ENCODE assay signal across 21 mouse cellular contexts in the genomic region with DNA sequence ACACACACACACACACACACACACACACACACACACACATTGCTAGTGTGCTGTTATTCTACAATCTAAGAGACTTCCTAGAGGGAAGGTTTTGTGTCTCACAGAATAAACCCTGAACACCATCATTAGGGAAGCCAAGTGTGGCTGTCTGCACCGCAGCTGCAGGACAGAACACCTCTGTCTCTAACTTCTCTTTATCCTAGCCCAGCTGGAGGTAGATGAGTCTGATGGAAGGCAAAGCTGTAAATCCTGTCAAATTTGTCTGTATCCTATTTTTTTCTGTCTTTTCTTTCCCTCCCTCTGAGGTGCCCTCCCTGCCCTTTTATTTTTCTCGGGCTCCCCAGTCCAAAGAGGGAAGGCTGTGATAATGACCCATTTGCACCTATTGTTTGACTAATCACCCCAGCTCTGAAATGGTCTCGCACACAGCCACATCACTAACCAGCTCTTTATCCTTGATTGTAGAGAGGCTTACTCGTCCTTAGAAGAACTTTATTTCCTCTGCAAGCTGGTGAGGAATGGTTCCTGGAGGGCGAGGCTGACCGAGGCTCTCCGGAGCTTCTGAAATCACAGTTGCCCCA.
DNase-seq lines count a peak whose midpoint lies in the region; ATAC-seq and TF ChIP-seq lines count a peak whose summit lies in the region.
"Had no signal": no experiment of that assay in that cellular context is flagged by ENCODE, and none has a peak within 500 bp of the region (broad histone marks: within the 10 kb centered on the region; RNA-seq: fewer than 3 reads in every experiment).

No protein-coding gene starts in this region.

- H3K9me3 ChIP-seq in hindbrain, embryonic 11.5 days (ENCODE audit: control insufficient read depth, low read length): no peaks in the 10 kb centered on the region
- H3K9me3 ChIP-seq in hindbrain, embryonic 10.5 days: no peaks in the 10 kb centered on the region
- no peaks in the 10 kb centered on the region for H3K9me3 ChIP-seq in ES-E14 (ENCODE audit: control insufficient read depth, insufficient read depth, low read depth, low read length)
- H3K9me3 ChIP-seq in neural tube, embryonic 13.5 days: no peaks in the 10 kb centered on the region
- H3K9me3 ChIP-seq: kidney, embryonic 15.5 days; liver, embryonic 15.5 days had no signal

- peak; percentile 55 for ATAC-seq in hindbrain, embryonic 11.5 days (ENCODE audit: low FRiP score)
- peak; percentile 36; the same call in 1 of the 2 replicates for ATAC-seq in neural tube, embryonic 13.5 days (ENCODE audit: low read depth)
- ATAC-seq: hindbrain, embryonic 16.5 days; intestine, embryonic 16.5 days; midbrain, embryonic 16.5 days had no signal

- no peak overlapping the region for H3K4me3 ChIP-seq in hindbrain, embryonic 11.5 days (ENCODE audit: low read depth, low read length)
- no peak overlapping the region for H3K4me3 ChIP-seq in hindbrain, embryonic 10.5 days
- no peak overlapping the region for H3K4me3 ChIP-seq in ES-E14 (ENCODE audit: insufficient read depth in 1 of 2, low read depth in 1 of 2, low read length in 2 of 2, poor library complexity in 1 of 2, severe bottlenecking in 1 of 2)
- no peak overlapping the region for H3K4me3 ChIP-seq in neural tube, embryonic 13.5 days
- H3K4me3 ChIP-seq: kidney, embryonic 15.5 days; liver, embryonic 15.5 days had no signal

- no peak overlapping the region for H3K4me2 ChIP-seq in hindbrain, embryonic 11.5 days (replicated peaks; ENCODE audit: low read depth, low read length)
- peak overlapping the region; percentile 15 for H3K4me2 ChIP-seq in neural tube, embryonic 13.5 days
- H3K4me2 ChIP-seq: heart, embryonic 11.5 days; kidney, embryonic 15.5 days; liver, embryonic 15.5 days had no signal

- 8% methylated on average over 7 of the region's 7 CpGs for WGBS in hindbrain, embryonic 11.5 days
- WGBS in hindbrain, embryonic 10.5 days: 11% methylated on average over 7 of the region's 7 CpGs
- WGBS in neural tube, embryonic 13.5 days: 2% methylated on average over 7 of the region's 7 CpGs

- H3K27me3 ChIP-seq in hindbrain, embryonic 11.5 days (ENCODE audit: control insufficient read depth, insufficient read depth, low read length): no peaks in the 10 kb centered on the region
- no peaks in the 10 kb centered on the region for H3K27me3 ChIP-seq in hindbrain, embryonic 10.5 days (ENCODE audit: insufficient read depth, poor library complexity, severe bottlenecking)
- no peaks in the 10 kb centered on the region for H3K27me3 ChIP-seq in neural tube, embryonic 13.5 days
- H3K27me3 ChIP-seq: CH12.LX; kidney, embryonic 15.5 days; liver, embryonic 15.5 days had no signal

- H3K9ac ChIP-seq in hindbrain, embryonic 11.5 days (ENCODE audit: low read depth, low read length): no peak overlapping the region
- no peak overlapping the region for H3K9ac ChIP-seq in ES-E14 (ENCODE audit: insufficient read depth, low read depth, low read length, poor library complexity, severe bottlenecking)
- no peak overlapping the region for H3K9ac ChIP-seq in neural tube, embryonic 13.5 days
- H3K9ac ChIP-seq: kidney, embryonic 15.5 days; liver, embryonic 15.5 days had no signal

- H3K4me1 ChIP-seq in hindbrain, embryonic 11.5 days (replicated peaks; ENCODE audit: control insufficient read depth, insufficient read depth, low read length): no peaks in the 10 kb centered on the region
- H3K4me1 ChIP-seq in hindbrain, embryonic 10.5 days (replicated peaks): 0 out of 2 replicates have a peak, but pooled peaks cover 5% of the 10 kb centered on the region
- no peaks in the 10 kb centered on the region for H3K4me1 ChIP-seq in ES-E14 (ENCODE audit: control insufficient read depth in 2 of 2, insufficient read depth in 2 of 2, low read length in 2 of 2, poor library complexity in 1 of 2)
- H3K4me1 ChIP-seq in neural tube, embryonic 13.5 days (replicated peaks): peaks cover 10% of the 10 kb centered on the region
- H3K4me1 ChIP-seq: liver, embryonic 15.5 days had no signal

- in situ Hi-C loops in ES-E14 (cut with MboI; ENCODE audit: low sequenced_read_pairs in 2 of 2, unreplicated experiment in 2 of 2): no loop called here

- DNase-seq in hindbrain, embryonic 11.5 days (ENCODE audit: low spot score): no peak
- DNase-seq in hindbrain, embryonic 10.5 days (ENCODE audit: low spot score): no peak
- peak; percentile 17 for DNase-seq in ES-E14 (ENCODE audit: low read depth, low spot score)
- DNase-seq in embryo, embryonic 10 days (ENCODE audit: low spot score): peak; percentile 23
- DNase-seq in urinary bladder, postnatal 10 days (ENCODE audit: low spot score): no peak
- no peak for DNase-seq in layer of hippocampus, postnatal 10 days (ENCODE audit: low spot score in 2 of 2)
- DNase-seq: adrenal gland, adult 8-10 months; cerebellum, adult 9-10 months; heart, postnatal 10 days; kidney, postnatal 4 days; right cerebral cortex, postnatal 25 days; thymus, postnatal 4 days had no signal

- H3K36me3 ChIP-seq in hindbrain, embryonic 11.5 days (ENCODE audit: control insufficient read depth, insufficient read depth, low read length): no peaks in the 10 kb centered on the region
- H3K36me3 ChIP-seq in hindbrain, embryonic 10.5 days: no peaks in the 10 kb centered on the region
- no peaks in the 10 kb centered on the region for H3K36me3 ChIP-seq in ES-E14 (ENCODE audit: control insufficient read depth, insufficient read depth, low read length, poor library complexity, severe bottlenecking)
- no peaks in the 10 kb centered on the region for H3K36me3 ChIP-seq in neural tube, embryonic 13.5 days
- H3K36me3 ChIP-seq: kidney, embryonic 15.5 days; liver, embryonic 15.5 days had no signal

- no peak overlapping the region for H3K27ac ChIP-seq in hindbrain, embryonic 11.5 days (ENCODE audit: low read depth, low read length)
- H3K27ac ChIP-seq in hindbrain, embryonic 10.5 days: no peak overlapping the region
- H3K27ac ChIP-seq in ES-E14 (ENCODE audit: insufficient read depth, low read depth, low read length, poor library complexity, severe bottlenecking): no peak overlapping the region
- no peak overlapping the region for H3K27ac ChIP-seq in neural tube, embryonic 13.5 days (replicated peaks)
- H3K27ac ChIP-seq: kidney, embryonic 15.5 days; liver, embryonic 15.5 days; macrophage had no signal

TF ChIP-seq in ES-E14, 5 proteins besides CTCF, POLR2A, EP300 and RAD21:
- TF ChIP-seq CHD2 (IDR thresholded peaks at IDR 0.05; ENCODE audit: low read depth, low read length) (no peak), ZNF384 (IDR thresholded peaks at IDR 0.05; ENCODE audit: low read depth, low read length) (no peak), HCFC1 (IDR thresholded peaks at IDR 0.05; ENCODE audit: borderline replicate concordance, insufficient read depth, low read length) (no peak), ZC3H11A (IDR thresholded peaks at IDR 0.05; ENCODE audit: borderline replicate concordance, low read depth, low read length) (no peak)

Comparison
In these comparisons a context has a peak if more than half of its experiments do, and no peak if none do; other contexts are left out.
1. DNase-seq: peak in ES-E14 (single experiment) and embryo, embryonic 10 days (single experiment); none in hindbrain, embryonic 11.5 days (single experiment), hindbrain, embryonic 10.5 days (single experiment), urinary bladder, postnatal 10 days (single experiment) and layer of hippocampus, postnatal 10 days (0 of 2).